Mouse (Mus musculus) right cerebral cortex, postnatal 36 days (tissue): ENCODE measurements around the gene Pip4k2c.
"Not testable (repeated sequence)": the region's sequence is repeated elsewhere in the genome, so short reads cannot be mapped to it uniquely, and the experiment has no call there.

Experiments
- DNase-seq, 2 experiments: peaks; one replicate each; pipeline ENCODE4 v3.0.0; 2022; ENCODE audit warnings: low spot score in 2 of 2, mixed read lengths in 1 of 2

Pip4k2c gene

GRCm38 (mm10) chr10:127209928-127210570 is 1.3 kb downstream of the Pip4k2c start:
- DNase-seq = peak in 1 of 2 experiments; percentile 48

GRCm38 (mm10) chr10:127208921-127209320 is 2.5 kb downstream of the Pip4k2c start:
- peak in 1 of 2 experiments; percentile 80 for DNase-seq

DNA sequence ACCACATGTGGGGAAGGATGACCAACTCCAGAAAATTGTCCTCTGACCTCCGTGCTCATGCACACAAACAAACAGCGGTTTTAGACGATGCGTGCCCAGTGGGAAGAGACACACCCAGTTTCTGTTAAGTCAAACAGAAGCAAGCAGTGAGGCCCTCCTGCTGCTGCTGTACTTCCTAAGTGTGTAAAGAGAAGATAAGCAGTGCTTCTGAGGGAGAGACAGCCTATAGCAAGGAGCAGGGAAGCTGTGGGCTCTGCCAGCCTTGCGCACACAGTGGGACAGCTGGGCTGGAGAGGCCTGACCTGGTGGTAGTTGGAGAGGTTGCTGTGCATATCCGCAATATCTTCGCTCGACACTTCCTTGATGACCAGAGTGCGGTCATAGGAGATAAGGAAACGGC is 6.0 kb downstream of the Pip4k2c start:
- no peak for DNase-seq

DNA sequence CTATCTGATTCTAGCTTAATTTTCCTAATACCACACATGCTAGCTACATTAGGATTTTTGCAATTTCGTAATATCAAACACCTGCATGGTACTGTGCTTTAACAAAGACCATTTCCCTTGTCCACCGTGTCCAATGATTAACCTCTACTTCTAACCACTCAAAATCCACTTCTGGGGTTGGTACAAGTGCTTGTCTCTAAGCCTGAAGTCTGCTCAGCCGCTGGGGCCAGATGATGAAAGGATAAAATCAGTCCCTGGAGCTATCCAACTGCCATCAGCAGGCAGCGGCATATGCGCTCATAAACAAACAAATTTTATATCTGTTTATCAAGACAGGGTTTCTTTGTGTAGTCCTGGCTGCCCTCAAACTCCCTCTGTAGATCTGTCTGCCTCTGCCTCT is 6.8 kb downstream of the Pip4k2c start:
- no peak for DNase-seq

- DNase-seq = no peak
Observed at GRCm38 (mm10) chr10:127203106-127203505, 8.3 kb downstream of the Pip4k2c start.

DNA sequence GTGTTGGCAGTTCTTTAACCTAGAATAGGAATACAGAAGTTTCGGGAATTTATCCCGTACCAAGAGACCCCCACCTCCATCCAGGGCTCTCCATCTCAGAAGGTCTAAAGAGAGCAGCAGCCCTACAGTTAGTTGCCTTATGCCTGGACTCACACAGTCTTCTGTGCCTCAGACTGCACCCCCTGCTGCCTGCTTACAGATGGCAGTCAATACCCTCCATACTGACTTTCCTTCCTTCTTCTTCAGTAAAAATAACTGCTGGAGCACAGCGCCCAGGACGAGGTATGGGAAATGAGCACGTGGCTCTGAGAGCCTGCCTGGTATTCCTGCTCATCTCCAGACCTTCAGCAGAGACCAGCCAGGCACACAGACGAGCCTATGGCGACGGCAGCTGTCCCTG is 11.1 kb downstream of the Pip4k2c start:
- DNase-seq = no peak

- DNase-seq = no peak
Observed at GRCm38 (mm10) chr10:127199474-127199873, 11.9 kb downstream of the Pip4k2c start.

DNA sequence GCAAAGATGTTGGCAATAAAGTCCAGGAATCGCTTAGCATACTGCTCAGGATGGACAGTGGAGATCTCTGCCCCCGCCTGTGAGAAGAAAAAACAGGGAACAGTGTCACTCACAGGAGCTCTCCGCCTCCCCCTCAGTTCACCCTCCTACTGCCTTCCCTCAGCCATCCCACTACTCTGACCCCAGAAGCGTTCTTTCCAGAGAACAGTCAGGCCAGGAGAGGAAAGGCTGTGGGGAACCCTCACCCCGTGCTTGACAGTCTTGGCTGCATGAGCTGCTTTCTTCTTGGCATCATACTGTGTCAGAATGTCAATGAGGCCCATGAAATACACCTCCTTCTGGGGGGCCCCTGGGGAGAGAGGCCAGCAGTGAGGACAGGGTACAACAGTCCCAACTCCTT is 12.3 kb downstream of the Pip4k2c start:
- no peak for DNase-seq

DNA sequence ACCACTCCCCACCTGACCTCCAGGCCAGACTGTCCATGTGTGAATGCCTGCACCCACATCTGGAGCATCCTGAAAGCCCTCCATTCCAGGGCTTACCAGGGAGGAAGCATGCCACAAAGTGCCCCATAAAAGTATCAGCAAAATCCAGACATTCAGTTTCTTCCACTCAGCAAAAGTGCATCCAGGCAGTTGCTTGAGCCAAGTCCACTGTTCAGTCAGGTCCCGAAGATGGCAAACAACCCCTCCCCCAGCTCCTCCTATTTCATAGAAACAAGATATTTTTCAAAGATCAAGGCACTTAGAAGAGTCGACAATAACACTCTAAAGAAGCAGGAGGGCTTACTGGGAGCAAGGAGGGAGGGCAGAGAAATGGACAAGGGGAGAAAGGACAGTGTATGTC is 12.9 kb downstream of the Pip4k2c start:
- no peak for DNase-seq

DNA sequence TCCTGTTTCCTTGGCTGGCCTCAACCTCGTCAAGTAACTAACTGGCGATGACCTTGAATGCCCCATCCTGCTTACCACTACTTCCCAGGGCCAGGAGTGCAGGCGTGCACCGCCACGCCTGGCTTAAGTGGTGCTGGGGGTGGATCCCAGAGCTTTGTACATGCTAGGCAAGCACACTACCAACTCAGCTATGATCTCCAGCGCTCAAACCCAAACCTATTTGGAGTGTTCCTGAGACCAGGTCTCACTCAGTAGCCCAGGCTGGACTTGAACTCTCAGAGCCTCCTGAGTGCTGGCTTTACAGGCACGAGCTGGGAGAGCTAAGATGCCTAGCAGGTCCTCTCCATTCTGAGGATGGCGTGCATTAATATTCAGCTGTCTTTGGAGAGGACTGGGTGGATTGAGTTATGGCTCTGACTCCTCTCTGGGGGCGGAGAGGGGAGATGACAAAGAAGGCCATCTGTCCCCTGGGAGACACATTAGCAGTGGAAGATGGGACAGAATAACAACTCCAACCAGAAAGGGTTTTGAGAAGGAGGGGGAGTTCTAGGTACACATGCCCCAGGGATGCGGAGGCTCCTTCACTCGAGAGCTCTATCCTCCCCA is 13.8 kb downstream of the Pip4k2c start:
- DNase-seq = no peak

GRCm38 (mm10) chr10:127197104-127197503 is 14.3 kb downstream of the Pip4k2c start:
- DNase-seq = no peak

- peak in 1 of 2 experiments; percentile 68 for DNase-seq
Observed at GRCm38 (mm10) chr10:127196392-127196791, 15.0 kb downstream of the Pip4k2c start.

GRCm38 (mm10) chr10:127195328-127196129 is 15.9 kb downstream of the Pip4k2c start, which contains the start of gene Dtx3:
TSS of gene Dtx3 (minus strand) at chr10:127195728.
- DNase-seq = no peak

DNA sequence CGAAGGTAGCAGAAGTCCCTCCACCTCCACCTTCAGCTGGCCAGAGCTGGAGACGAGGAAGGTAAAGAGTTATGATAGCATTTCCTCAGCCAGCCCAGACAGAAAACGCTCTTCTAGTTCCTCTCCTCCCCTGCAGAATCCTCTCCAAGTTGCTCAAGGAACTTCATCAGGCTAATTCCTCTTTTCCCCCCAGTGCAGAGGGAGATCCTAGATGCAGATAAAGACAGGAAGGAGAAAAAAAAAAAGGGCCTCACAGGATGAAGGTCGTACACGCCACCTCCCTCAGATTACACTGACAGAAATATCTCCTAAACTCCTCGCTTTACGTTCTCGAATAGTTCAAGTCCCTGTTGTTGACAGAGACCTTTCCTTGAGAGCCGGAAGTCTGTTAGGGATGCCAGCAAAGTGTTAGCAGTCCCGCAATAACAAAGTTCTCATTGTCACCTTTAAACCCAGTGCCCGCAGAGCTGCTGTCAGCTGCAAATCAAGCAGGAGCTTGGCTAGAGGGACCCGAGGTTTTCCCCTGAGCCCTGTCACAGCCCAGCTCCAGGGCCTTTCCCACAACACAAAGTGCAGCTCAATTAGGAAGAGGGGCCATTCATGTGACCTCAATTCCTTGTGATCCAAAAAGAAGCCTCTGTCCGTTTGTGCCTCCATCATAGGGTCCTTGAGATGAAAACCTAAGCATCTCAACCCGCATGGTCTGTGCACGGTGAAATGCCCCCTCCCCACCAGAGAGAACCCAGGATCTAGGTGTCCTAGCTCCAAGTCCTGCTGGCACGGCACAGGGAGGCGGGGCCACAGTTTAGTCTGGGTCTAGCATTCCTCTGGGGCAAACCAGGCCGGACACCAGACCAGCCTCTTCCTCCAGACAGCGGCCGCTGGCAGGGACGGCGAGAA is 16.7 kb downstream of the Pip4k2c start:
- peak in 1 of 2 experiments; percentile 48 for DNase-seq

DNA sequence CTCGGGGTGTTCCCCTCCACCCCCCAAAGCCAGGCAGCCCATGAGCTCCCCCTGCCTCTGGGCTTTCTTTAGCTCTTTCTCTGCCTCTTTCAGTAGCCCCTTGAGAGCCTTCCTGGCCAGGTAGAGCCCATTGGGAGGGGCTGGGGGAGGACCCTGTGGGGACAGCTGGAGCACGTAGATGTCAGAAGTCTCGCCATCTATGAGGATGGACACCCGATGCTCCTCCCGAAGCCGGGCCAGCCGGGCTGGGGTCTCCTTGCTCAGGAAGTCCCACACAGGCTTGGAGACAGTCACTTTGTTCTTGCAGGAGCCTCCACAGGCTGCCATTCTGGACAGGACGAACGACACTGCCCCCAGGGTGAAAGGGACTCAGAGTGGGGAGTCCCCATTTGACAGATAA is 18.4 kb downstream of the Pip4k2c start:
- DNase-seq = no peak

- not testable (repeated sequence) for DNase-seq
Observed at GRCm38 (mm10) chr10:127192057-127192328, 19.4 kb downstream of the Pip4k2c start.

DNA sequence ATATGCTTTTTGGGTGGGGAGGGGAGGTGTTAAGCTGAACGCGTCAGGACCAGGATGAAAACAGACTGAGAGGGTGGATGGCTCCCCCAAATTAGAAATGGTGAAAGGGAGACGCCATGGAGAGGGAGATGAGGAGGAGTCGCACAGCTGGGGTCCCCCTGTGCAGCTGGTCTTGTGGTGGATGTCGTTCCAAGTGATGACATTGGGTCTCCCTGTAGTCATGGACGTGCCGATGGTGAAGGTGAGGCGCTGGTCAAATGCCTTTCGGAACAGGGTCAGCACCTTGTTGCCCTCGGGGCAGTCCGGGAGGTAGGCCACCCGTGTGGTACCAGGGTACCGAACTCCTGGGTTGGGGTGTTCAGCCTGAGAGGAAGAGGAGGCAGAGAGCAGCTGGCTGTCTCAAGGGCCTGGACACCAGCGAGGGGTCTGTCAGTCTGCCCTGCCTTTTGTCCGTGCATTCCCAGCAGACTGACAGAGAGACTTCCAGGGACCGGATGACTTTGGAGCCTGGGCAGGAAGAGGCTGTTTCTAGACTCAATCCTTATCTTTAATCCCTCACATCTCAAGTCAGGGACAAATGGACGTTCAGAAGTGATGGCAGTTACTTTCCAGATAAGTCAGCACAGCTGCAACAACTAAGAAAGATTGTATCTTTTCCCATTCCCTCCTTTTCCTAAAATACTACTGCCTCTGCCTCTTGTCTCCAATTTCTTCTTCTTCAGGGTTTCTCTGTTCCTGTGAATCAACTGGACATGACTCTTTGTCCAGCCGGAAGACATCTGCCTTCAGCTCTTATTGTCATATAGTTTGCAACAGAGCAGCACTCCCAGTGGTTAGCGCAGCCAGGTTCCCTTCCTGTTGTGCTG is 20.0 kb downstream of the Pip4k2c start:
- no peak for DNase-seq

- no peak for DNase-seq
Observed at GRCm38 (mm10) chr10:127190398-127191190, 20.8 kb downstream of the Pip4k2c start.

DNA sequence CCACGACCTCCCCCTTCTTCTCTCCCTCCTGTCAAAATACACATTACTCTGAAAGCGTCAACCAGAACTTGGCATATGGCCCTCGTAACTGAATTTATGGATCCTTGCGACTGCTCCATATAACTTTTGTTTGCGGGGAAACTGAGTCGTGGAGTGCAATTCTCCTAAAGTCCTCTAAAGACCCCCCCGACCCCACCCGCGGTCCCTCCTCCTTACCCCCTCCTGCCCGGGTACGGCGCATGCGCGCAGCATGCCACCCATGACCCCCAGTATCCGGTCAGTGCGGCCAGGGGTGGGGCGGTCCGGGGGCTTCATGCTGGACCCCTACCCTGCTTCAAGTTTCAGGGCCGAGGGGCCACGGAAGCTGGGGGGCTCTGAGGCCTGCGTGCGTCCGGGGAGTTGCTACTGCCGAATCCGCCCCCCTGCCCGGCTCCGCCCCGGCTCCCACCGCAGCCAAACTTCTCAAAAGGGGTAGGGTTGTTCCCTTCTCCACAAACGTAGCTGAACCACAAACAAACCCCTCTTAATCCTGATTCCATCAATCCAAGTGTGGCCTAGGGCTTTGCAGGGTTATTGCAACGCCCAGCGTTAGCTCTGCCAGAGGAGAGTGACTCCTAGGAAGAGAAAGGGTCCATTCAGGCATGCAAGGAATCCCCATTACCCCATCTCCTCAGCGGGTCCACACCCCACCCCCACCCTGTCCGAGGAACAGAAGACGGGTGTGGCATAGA is 21.6 kb downstream of the Pip4k2c start, which contains the start of gene Arhgef25:
TSS of gene Arhgef25 (minus strand) at position 433 of the 731 bp plus-strand sequence.
- no peak for DNase-seq
